Mouse (Mus musculus) forebrain, embryonic 16.5 days (tissue): ENCODE results near the gene Edrf1. TPM values are rescaled to one million over a fixed set of nuclear protein-coding genes. Genes with fewer than 3 reads are reported as not detected.
"Not testable (repeated sequence)": the region's sequence is repeated elsewhere in the genome, so short reads cannot be mapped to it uniquely, and the experiment has no call there.

Experiments used
- ATAC-seq: fragments of 200-750 bp; cut with Nextera tagmentation; 2 replicates; pipeline ENCODE4 v1.8.0; 2017; ENCODE audit warnings: mild to moderate bottlenecking, moderate library complexity
- H3K27ac ChIP-seq: fragments of 300-500 bp; sonication (generic); 2 replicates; pipeline ENCODE4 v1.5.1; 2014; ENCODE audit warnings: low read length, control low read depth
- H3K27me3 ChIP-seq: fragments of 300-500 bp; sonication (generic); replicated peaks from 2 replicates; pipeline ENCODE4 v1.6.1; 2014; ENCODE audit warnings: low read length; ENCODE audit not compliant: control insufficient read depth, insufficient read depth
- H3K36me3 ChIP-seq: fragments of 300-500 bp; sonication (generic); 2 replicates; pipeline ENCODE4 v1.6.1; 2014; ENCODE audit not compliant: control insufficient read depth, insufficient read depth
- H3K4me1 ChIP-seq: fragments of 300-500 bp; sonication (generic); replicated peaks from 2 replicates; pipeline ENCODE4 v1.6.1; 2014; ENCODE audit warnings: low read length; ENCODE audit not compliant: control insufficient read depth, insufficient read depth
- H3K4me2 ChIP-seq: fragments of 300-500 bp; sonication (generic); 2 replicates; pipeline ENCODE4 v1.6.1; 2014; ENCODE audit warnings: mild to moderate bottlenecking, low read length, control low read depth
- H3K4me3 ChIP-seq: fragments of 300-500 bp; sonication (generic); replicated peaks from 2 replicates; pipeline ENCODE4 v1.5.1; 2014; ENCODE audit warnings: mild to moderate bottlenecking, low read length, control low read depth
- H3K9ac ChIP-seq: fragments of 300-500 bp; sonication (generic); replicated peaks from 2 replicates; pipeline ENCODE4 v1.6.1; 2014; ENCODE audit warnings: low read depth, low read length, control low read depth
- H3K9me3 ChIP-seq: fragments of 300-500 bp; sonication (generic); 2 replicates; pipeline ENCODE4 v1.6.1; 2016; ENCODE audit warnings: low read length; ENCODE audit not compliant: control insufficient read depth
- WGBS: fragments of 180-500 bp; shearing (Covaris S2); extraction: QIAGEN DNeasy Blood & Tissue Kit; methylation state at CpG from one replicate; pipeline ENCODE4 v1.1.7; 2014; 5-methylcytosine and 5-hydroxymethylcytosine counted together
- polyA plus RNA-seq: library from polyadenylated mRNA; unstranded; fragments of >200 nt; fragmentation: Nextera tagmentation; extraction: Ambion mirVana; gene quantifications from 2 replicates; pipeline ENCODE4 v1.2.1, GENCODE M21; 2015

The Edrf1 gene
- polyA plus RNA-seq, 1 experiment from 2014 or later, result 25.0 TPM

- H3K27me3 ChIP-seq, result no peaks in the 10 kb centered on the region
- H3K4me3 ChIP-seq, result no peak overlapping the region
- 59% methylated on average over 4 of the region's 4 CpGs for WGBS
- H3K9ac ChIP-seq, result no peak overlapping the region
- no peak for ATAC-seq
- no peaks in the 10 kb centered on the region for H3K36me3 ChIP-seq
- no peaks in the 10 kb centered on the region for H3K4me1 ChIP-seq
- no peak overlapping the region for H3K4me2 ChIP-seq
- H3K9me3 ChIP-seq, result no peaks in the 10 kb centered on the region; the same call in 1 of the 2 replicates
- no peak overlapping the region for H3K27ac ChIP-seq
Measured at GRCm38 (mm10) chr7:133679439-133679838, 42.1 kb downstream of the Edrf1 start.

- no peak within 1 kb of the TSS for H3K4me2 ChIP-seq
- WGBS, result 88% methylated on average over 3 of the region's 3 CpGs
- no peaks in the 10 kb centered on the region for H3K4me1 ChIP-seq
- H3K9ac ChIP-seq, result no peak within 1 kb of the TSS
- no peak within 1 kb of the TSS for H3K4me3 ChIP-seq
- no peak within 1 kb of the TSS for H3K27ac ChIP-seq
- H3K27me3 ChIP-seq, result no peaks in the 10 kb centered on the region
- no peaks in the 10 kb centered on the region for H3K36me3 ChIP-seq
- ATAC-seq, result no peak
- no peaks in the 10 kb centered on the region; the same call in 1 of the 2 replicates for H3K9me3 ChIP-seq
Measured at GRCm38 (mm10) chr7:133679961-133680360, 42.6 kb downstream of the Edrf1 start, which contains the start of gene Mmp21. Gene Mmp21, minus strand, starts transcription at chr7:133680061.

GRCm38 (mm10) chr7:133683626-133684025 lies 46.3 kb downstream of the Edrf1 start:
- H3K4me1 ChIP-seq, result no peaks in the 10 kb centered on the region
- H3K4me3 ChIP-seq, result no peak overlapping the region
- no peak overlapping the region for H3K4me2 ChIP-seq
- H3K27me3 ChIP-seq, result no peaks in the 10 kb centered on the region
- peaks cover 3% of the 10 kb centered on the region; the same call in 1 of the 2 replicates for H3K9me3 ChIP-seq
- no peak overlapping the region for H3K27ac ChIP-seq
- WGBS, result 84% methylated on average over 5 of the region's 5 CpGs
- no peak overlapping the region for H3K9ac ChIP-seq
- no peak for ATAC-seq
- H3K36me3 ChIP-seq, result peaks cover 2% of the 10 kb centered on the region

GRCm38 (mm10) chr7:133684110-133684509 lies 46.8 kb downstream of the Edrf1 start:
- WGBS, result 84% methylated on average over 5 of the region's 5 CpGs
- Histone ChIP-seq H3K27ac (no peak overlapping the region), H3K4me2 (no peak overlapping the region), H3K9ac (no peak overlapping the region), H3K9me3 (peaks cover 3% of the 10 kb centered on the region; the same call in 1 of the 2 replicates), H3K27me3 (no peaks in the 10 kb centered on the region), H3K4me3 (no peak overlapping the region), H3K4me1 (no peaks in the 10 kb centered on the region), H3K36me3 (peaks cover 7% of the 10 kb centered on the region)
- no peak for ATAC-seq

GRCm38 (mm10) chr7:133684701-133685100 lies 47.4 kb downstream of the Edrf1 start:
- Histone ChIP-seq H3K27me3 (no peaks in the 10 kb centered on the region), H3K27ac (no peak overlapping the region), H3K9ac (no peak overlapping the region), H3K4me3 (no peak overlapping the region), H3K4me2 (no peak overlapping the region), H3K4me1 (no peaks in the 10 kb centered on the region), H3K36me3 (peaks cover 12% of the 10 kb centered on the region), H3K9me3 (peaks cover 3% of the 10 kb centered on the region; the same call in 1 of the 2 replicates)
- no peak for ATAC-seq
- WGBS, result 95% methylated on average over 6 of the region's 6 CpGs

- not testable (repeated sequence) for ATAC-seq, H3K27ac ChIP-seq, H3K27me3 ChIP-seq, H3K4me3 ChIP-seq, H3K9me3 ChIP-seq, H3K4me1 ChIP-seq, H3K9ac ChIP-seq, H3K4me2 ChIP-seq
- peaks cover 17% of the 10 kb centered on the region for H3K36me3 ChIP-seq
Measured at GRCm38 (mm10) chr7:133685644-133686043, 48.3 kb downstream of the Edrf1 start.

- no peak for ATAC-seq
- H3K4me3 ChIP-seq, result no peak overlapping the region
- H3K36me3 ChIP-seq, result no peaks in the 10 kb centered on the region
- H3K27ac ChIP-seq, result no peak overlapping the region
- H3K4me1 ChIP-seq, result no peaks in the 10 kb centered on the region
- WGBS, result 90% methylated on average over 12 of the region's 12 CpGs
- no peaks in the 10 kb centered on the region for H3K27me3 ChIP-seq
- H3K4me2 ChIP-seq, result no peak overlapping the region
- H3K9me3 ChIP-seq, result no peaks in the 10 kb centered on the region
- no peak overlapping the region for H3K9ac ChIP-seq
Measured at GRCm38 (mm10) chr7:133698021-133698709, 60.8 kb downstream of the Edrf1 start.

- no peaks in the 10 kb centered on the region for H3K36me3 ChIP-seq
- H3K4me1 ChIP-seq, result no peaks in the 10 kb centered on the region
- H3K27me3 ChIP-seq, result no peaks in the 10 kb centered on the region
- no peak overlapping the region for H3K9ac ChIP-seq
- H3K4me3 ChIP-seq, result no peak overlapping the region
- H3K27ac ChIP-seq, result no peak overlapping the region
- no peak overlapping the region for H3K4me2 ChIP-seq
- WGBS, result 91% methylated on average over 4 of the region's 4 CpGs
- H3K9me3 ChIP-seq, result no peaks in the 10 kb centered on the region
- ATAC-seq, result no peak
Measured at GRCm38 (mm10) chr7:133699885-133700284, 62.5 kb downstream of the Edrf1 start.

- Histone ChIP-seq H3K27me3 (no peaks in the 10 kb centered on the region), H3K9me3 (no peaks in the 10 kb centered on the region), H3K4me2 (no peak overlapping the region), H3K9ac (no peak overlapping the region), H3K27ac (no peak overlapping the region), H3K36me3 (no peaks in the 10 kb centered on the region), H3K4me1 (no peaks in the 10 kb centered on the region), H3K4me3 (no peak overlapping the region)
- ATAC-seq, result no peak
- WGBS, result 93% methylated on average over 7 of the region's 7 CpGs
Measured at GRCm38 (mm10) chr7:133701366-133701765, 64.0 kb downstream of the Edrf1 start.
